Mouse (Mus musculus): ENCODE measurements around the gene Ghr. TPM values are rescaled to one million over a fixed set of nuclear protein-coding genes. Genes with fewer than 3 reads are reported as not detected.

Gene Ghr
- total RNA-seq, 2 experiments from 2014 or later = 92.4 to 171 TPM

GRCm38 (mm10) chr15:3445285-3445909 lies 137.9 kb downstream of the Ghr start:
- no peak for DNase-seq

GRCm38 (mm10) chr15:3444448-3445020 lies 138.8 kb downstream of the Ghr start:
- DNase-seq = no peak

GRCm38 (mm10) chr15:3441506-3442286 lies 141.6 kb downstream of the Ghr start:
- peak; percentile 32 to 58 for DNase-seq

- peak in 1 of 2 experiments; percentile 23 for DNase-seq
These were observed 145.9 kb downstream of the Ghr start for GRCm38 (mm10) chr15:3437381-3437780.

- no peak for DNase-seq
These were observed 147.7 kb downstream of the Ghr start for GRCm38 (mm10) chr15:3435637-3436036.

GRCm38 (mm10) chr15:3434461-3434860 lies 148.8 kb downstream of the Ghr start:
- no peak for DNase-seq

GRCm38 (mm10) chr15:3433281-3433680 lies 150.0 kb downstream of the Ghr start:
- no peak for DNase-seq

- no peak for DNase-seq
These were observed 150.5 kb downstream of the Ghr start for GRCm38 (mm10) chr15:3432823-3433222.

GRCm38 (mm10) chr15:3429417-3429816 lies 153.9 kb downstream of the Ghr start:
- DNase-seq = no peak

GRCm38 (mm10) chr15:3429001-3429400 lies 154.3 kb downstream of the Ghr start:
- DNase-seq = peak in 1 of 2 experiments; percentile 28

- no peak for DNase-seq
These were observed 156.9 kb downstream of the Ghr start for GRCm38 (mm10) chr15:3426401-3426800.

GRCm38 (mm10) chr15:3423177-3423576 lies 160.1 kb downstream of the Ghr start:
- DNase-seq = peak; percentile 13 to 51

GRCm38 (mm10) chr15:3417699-3418098 lies 165.6 kb downstream of the Ghr start:
- no peak for DNase-seq

GRCm38 (mm10) chr15:3413103-3413502 lies 170.2 kb downstream of the Ghr start:
- no peak for DNase-seq

- DNase-seq = no peak
These were observed 174.8 kb downstream of the Ghr start for GRCm38 (mm10) chr15:3408478-3408877.

GRCm38 (mm10) chr15:3399196-3399595 lies 184.1 kb downstream of the Ghr start:
- DNase-seq = no peak

GRCm38 (mm10) chr15:3397369-3398100 lies 185.8 kb downstream of the Ghr start:
- DNase-seq = peak; percentile 5 to 15

GRCm38 (mm10) chr15:3396149-3396548 lies 187.1 kb downstream of the Ghr start:
- no peak for DNase-seq

- no peak for DNase-seq
These were observed 187.6 kb downstream of the Ghr start for GRCm38 (mm10) chr15:3395700-3396099.

- DNase-seq = no peak
These were observed 192.6 kb downstream of the Ghr start for GRCm38 (mm10) chr15:3390722-3391121.

GRCm38 (mm10) chr15:3389011-3389410 lies 194.3 kb downstream of the Ghr start:
- DNase-seq = no peak

GRCm38 (mm10) chr15:3388485-3388884 lies 194.8 kb downstream of the Ghr start:
- DNase-seq = no peak

GRCm38 (mm10) chr15:3383788-3384187 lies 199.5 kb downstream of the Ghr start:
- DNase-seq = no peak

Measured in adrenal gland, postnatal 36 days (tissue).